Mouse (Mus musculus): ENCODE results near the gene Phyhd1.

DNA sequence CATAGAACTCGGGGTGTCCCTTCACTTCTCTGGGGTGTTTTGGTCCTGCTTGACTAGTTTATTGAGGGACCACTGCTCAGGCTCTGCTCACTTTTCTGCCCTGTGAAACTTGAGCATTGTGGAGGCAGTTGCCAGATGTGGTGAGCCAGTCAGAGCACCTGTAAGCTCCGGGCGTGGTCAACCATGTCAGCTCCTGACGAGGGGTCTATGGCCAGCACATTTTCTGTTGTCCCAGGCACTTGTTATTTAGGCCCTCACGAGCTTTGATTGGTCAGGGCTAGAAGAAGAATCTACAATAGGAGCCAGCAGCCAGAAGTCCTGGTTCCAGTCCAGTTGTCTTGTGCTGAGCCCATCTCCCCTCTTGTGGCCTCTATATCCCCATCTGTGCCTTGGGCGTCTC is 2.2 kb upstream of the Phyhd1 start:
- TF ChIP-seq POLR2A (IDR thresholded peaks at IDR 0.05; ENCODE audit: control insufficient read depth, low read depth, low read length) (no peak), CTCF (IDR thresholded peaks at IDR 0.05; ENCODE audit: control insufficient read depth, insufficient read depth, insufficient replicate concordance, low read depth, low read length) (no peak)
